Mouse (Mus musculus): ENCODE results near the gene Pitpnc1.

Pitpnc1 gene

DNA sequence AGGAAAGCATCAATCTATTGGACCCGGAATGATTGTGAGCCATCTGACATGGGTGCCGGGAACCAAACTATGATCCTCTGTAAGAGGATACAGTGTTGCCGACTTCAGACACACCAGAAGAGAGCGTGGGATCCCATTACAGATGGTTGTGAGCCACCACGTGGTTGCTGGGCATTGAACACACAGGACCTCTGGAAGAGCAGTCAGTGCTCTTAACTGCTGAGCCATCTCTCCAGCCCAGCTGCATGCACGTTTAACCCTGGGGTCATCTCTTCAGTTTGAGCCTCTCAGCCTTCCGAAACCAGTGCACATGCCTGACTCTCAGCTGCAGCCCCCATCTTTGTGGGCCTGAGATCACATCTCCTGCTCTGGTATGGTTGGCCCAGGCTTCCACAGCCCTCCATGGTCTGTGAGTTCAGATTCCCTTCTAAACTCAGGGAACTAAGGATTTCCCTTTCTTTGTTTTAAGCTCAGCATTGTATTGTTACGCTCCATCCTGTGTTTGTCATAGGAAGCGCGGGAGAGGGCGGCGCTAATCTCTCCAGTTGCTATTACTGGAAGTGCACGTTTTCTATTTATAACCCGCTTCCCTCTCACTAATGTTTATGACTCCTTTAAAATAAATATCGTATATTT, 135.5 kb downstream of the Pitpnc1 start:
- no peak for DNase-seq (ENCODE audit: extremely low spot score, low read depth, low spot score)

DNA sequence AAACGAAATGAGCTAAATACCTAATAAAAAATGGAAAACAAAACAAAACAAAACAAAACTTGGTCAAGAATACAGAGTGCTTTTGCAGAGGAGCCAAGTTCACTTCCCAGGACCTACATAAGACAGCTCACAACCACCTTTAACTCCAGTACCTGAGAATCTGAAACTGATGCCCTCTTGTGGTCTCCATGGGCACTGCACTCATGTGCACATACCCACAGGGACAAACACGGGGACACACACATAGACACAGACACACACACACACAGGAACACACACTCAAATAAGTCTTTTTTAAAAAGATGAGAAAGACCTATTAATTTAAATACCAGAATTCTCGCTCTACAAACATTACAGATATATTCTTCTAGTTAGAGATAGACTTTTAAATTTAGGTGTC, 137.6 kb downstream of the Pitpnc1 start:
- no peak for DNase-seq (ENCODE audit: extremely low spot score, low read depth, low spot score)

DNA sequence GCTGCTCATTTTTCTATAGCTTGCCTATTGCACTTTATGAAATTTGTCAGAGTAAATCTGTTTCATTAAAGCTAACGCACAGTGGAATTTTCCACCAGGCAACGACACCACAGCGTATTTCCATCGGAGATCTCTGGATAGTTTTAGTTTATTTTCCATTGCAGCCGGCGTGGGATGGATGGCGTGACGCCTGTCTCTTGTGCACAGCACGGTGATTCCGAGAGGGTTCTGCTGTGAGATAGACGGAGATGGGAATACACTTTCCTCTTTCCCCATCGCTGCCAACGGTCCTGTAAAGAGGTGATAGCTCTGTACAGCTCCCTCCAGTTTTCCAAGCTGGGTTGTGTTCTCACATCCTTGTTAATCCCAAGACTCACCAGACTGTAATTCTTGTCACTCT, 138.2 kb downstream of the Pitpnc1 start:
- DNase-seq (ENCODE audit: extremely low spot score, low read depth, low spot score), result no peak

DNA sequence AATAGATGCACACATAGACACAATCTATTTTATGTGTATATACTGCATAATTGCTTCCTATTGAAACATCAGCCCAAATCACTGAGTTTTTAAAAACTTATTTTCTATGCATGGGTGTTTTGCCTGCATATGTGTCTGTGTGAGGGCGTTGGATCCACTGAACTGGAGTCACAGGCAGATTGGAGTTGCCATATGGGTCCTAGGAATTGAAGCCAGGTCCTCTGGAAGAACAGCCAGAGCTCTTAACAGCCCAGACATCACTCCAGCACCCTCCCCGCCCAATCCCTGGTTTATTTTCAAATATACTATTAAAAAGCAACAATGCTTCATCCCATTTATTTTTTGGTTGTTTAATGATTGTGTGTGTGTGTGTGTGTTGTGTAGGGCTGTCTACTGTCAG, 139.1 kb downstream of the Pitpnc1 start:
- no peak for DNase-seq (ENCODE audit: extremely low spot score, low read depth, low spot score)

DNA sequence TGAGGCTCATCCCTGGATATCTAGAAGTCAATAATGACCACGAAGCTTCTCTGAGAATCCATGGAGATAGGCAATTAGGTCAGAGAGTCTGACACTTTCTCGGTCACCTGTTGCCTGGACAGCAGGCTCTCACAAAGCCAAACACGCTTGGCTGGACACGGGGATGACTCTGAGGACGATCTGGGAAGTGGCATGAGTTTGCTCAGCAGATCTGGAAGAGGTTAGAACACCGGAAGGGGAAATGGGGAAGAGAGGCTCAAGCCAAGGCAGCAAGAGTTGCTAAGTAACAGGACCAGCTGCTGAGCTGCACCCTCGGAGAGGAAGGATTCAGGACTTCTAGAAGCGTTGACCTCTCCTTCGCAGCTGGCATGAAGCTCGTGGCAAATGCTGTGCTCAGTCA, 143.2 kb downstream of the Pitpnc1 start:
- DNase-seq (ENCODE audit: extremely low spot score, low read depth, low spot score), result no peak

DNA sequence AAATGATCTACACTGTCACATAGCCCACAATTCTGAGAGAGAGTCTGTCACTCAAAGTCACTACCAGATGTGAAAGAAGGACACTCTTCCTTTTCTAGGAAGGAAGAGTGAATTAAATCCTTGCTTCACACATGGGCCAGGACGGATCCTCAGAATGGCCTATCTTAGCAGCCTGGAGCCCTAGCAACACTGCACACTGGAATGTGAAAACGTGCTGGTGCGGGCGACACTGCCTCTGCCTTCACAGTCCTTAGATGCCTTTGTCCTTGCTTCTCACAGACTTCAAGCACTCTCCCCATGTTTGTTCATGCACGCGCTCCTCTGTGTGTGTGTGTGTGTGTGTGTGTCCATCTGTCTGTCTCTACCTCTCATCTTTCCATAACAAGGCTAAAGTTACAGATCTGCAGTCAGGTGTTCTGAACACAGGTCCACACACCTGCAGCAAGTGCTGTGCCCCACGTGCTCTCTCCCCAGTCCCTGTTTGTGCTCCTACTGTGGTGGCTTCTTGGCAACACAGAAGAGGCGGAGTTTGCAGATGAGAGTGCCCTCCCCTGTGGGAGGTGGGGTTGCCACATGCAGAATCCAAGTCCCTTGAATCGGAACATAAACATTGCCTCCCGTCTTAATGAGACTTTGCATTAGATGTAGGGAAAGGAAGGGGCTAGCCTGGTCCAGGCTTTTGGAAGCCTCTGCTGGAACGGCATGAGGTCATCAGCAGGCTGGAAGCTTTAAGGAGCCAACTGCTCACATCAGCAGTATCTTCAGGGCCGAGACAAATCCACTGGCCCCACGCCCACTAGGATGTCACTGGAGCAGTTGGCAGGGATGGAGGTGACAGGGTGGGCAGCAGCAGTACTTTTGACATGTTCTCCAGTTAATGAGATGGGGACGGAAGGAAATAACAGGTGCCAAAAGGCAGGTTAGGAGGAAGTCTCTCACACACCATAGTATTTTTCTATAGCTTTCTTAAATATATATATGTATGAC, 144.5 kb downstream of the Pitpnc1 start:
- no peak for DNase-seq (ENCODE audit: extremely low spot score, low read depth, low spot score)

DNA sequence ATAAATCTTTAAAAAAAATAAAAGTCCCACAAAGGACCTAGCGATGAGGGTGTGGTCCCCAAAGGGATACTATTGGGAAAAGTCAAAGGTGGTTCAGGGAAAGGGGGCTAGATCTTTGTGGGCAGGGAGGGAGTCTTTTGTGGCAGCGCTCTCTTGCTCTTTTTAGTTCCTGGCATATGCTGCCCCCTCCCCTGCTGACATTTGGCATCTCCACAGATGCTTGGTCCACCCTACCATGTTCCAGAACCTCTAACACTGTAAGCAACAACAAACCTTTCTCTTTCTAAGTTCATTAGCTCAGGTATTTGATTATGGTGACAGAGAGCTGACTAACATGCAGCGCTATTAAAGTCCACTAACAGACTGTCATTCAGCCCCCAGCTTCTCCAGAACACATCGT, 145.3 kb downstream of the Pitpnc1 start:
- DNase-seq (ENCODE audit: extremely low spot score, low read depth, low spot score), result no peak

DNA sequence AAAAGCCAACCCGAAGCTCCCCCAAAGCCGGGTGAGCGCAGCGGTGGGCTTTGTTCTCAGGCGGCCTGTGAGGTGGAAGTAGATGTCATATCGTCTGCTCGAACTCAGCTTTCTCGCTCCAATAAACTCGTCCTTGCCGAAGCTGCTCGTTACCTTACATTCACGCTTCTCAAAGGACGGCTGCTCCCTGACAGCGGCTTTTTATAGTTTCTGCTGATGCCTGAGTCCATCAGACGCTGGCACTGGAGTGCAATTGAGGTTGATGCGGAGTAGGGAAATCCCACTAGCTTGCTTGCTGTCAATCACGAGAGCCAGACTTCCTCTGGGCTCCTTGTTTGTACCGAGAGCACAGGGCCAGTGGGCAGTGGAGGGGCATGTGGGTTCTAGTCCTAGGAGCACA, 147.3 kb downstream of the Pitpnc1 start:
- no peak for DNase-seq (ENCODE audit: extremely low spot score, low read depth, low spot score)

DNA sequence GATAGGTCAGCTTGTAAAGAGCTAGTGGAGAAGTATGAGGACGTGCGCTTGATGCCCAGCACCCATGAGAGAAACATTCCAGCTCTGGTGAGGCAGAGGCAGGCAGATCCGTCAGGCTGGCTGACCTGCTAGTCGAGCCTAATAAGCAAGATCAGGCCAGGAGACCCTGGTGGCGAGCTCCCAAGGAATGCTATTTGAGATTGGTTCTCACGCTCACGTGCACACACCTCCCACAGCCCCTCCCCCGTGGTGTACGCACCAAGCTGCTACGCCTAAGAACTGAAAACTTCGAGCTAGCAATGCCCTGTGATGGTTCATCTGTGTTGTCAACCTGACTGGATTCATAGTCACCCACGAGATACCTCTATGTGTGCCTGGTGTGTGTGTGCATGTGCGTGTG, 148.3 kb downstream of the Pitpnc1 start:
- DNase-seq (ENCODE audit: extremely low spot score, low read depth, low spot score), result no peak

DNA sequence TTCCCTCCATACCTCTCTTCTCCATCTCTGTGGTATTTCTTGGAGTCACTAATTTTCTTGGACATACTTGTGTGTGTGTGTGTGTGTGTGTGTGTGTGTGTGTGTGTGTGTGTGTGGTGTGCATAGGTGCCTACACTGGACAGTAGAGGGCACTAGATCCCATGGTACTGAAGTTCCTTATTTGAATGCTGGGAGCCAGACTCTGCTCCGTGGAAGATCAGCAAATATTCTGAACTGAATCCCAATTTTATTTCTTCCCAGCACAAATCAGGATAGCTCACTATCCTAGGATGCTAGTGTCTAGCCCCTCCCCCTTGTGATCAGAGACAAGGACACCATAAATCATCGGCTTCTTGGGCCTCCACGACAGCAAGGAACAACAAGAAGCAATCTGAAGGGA, 148.7 kb downstream of the Pitpnc1 start:
- DNase-seq (ENCODE audit: extremely low spot score, low read depth, low spot score), result no peak

DNA sequence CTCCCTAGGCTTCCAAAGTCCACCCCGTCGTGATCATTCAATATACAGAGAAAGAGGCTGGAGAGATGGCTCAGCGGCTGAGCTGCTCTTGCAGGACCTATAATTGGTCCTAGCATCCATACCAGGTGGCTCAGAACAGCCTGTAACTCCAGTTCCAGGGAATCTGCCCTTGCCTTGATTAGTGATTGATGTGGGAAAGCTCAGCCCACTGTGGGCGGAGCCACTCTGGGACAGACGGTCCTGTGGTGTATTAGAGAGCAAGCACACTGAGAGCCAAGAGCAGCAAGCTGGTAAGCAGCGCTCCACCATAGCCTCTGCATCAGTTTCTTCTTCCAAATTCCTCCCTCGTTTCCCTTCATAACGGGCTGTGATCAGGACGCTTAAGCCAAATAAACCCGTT, 150.6 kb downstream of the Pitpnc1 start:
- no peak for DNase-seq (ENCODE audit: extremely low spot score, low read depth, low spot score)

DNA sequence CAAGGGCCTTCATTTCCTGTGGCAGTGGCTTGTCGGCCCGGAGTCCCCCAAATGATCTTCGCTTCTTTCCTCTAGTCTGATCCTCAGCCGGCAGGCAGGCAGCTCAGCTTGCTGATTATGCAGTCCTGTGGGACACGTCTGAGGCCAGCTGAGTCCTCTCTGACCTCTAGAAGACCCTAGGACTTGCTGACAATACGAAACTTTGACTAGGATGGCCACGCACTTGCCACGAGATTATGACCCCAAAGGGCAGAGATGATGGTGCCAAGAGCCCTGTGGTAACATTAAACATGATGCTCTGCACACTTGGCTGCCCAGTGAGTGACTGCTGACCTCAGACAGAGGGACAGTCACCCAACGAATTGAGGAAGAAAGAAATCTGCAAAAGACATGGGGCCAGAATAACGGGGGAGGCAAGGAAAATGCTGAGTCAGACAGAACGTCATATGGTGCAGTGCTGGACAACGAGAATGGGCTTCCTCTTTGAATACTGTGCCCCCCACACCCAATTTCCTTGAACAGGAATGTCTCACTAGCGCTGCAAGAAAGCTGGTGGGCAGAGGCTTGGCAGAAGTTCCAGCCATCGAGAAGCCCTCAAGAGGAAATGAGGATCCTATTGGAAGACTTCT, 152.7 kb downstream of the Pitpnc1 start:
- DNase-seq (ENCODE audit: extremely low spot score, low read depth, low spot score), result no peak

DNA sequence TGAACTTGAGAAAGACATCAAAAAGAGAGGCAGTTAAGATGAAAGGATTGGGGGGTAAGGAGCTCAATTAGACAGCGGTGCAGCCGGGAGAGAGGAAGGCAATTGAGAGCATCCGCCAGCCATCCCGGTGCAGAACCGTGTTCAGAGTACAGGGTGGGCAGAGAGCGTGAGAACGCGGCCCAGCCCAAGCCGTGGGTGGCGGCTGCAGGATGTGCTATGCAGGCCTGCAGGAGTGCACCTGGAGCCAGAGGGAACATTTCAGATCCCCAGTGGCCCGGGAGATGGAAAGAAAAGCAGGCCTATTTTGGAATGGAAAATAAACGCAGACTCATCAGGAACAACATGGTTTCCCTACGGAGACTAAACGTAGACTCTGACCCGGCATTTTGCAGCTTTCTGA, 155.0 kb downstream of the Pitpnc1 start:
- DNase-seq (ENCODE audit: extremely low spot score, low read depth, low spot score), result no peak

DNA sequence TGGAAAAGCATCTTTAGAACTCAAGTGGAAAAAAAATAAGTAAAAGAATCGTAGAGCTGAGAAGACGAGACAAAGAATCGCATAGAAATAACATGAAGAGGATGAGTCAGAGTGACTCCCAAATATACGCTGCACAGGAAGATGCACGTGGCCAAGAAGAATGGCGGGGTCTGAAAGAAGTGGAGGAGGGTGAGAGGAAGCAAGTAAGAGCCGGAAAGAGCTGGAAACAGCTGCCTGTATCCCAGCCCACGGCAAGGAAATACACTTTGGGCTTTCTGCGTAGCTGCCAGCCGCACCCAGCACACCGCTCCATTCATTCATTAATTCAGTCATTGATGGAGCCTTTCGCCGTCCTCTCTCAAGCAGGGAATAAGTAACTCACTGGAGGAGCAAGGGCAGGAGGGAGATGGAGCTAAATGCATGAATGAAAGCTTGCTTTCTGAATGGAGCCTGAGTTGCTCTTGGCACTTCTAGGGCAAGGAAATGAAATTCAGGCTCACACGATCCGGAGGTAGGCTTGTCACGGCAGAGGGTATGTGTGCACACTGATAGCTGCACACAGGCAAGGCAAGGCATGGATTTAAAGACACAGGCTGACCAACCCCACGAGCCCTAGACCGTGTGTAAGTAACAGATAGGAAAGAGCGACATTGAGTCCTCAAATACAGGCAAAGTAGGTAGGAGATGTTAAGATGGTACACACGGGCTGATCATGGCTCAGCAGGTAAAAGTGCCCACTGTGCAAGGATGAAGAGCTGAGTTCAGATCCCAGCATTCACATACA, 160.0 kb downstream of the Pitpnc1 start:
- DNase-seq (ENCODE audit: extremely low spot score, low read depth, low spot score), result no peak

DNA sequence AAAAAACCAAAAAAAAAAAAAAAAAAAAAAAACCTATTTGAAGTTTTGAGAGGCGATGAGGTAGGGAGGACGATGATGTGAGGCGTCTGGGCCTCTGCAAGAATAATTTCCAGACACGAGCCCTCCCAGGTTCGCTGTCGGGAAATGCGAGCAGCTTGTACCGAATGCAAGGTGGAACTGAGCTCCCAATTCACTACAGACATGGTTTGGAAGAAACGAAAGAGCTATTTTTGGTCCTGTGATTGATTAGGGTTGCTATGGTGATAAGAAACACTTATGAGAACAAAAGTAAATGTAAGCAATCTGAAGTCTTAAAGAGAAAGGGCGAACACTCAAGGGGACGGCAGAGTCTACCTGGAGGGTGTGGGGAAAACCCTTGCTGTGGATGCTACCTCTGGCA, 164.3 kb downstream of the Pitpnc1 start:
- DNase-seq (ENCODE audit: extremely low spot score, low read depth, low spot score), result no peak

DNA sequence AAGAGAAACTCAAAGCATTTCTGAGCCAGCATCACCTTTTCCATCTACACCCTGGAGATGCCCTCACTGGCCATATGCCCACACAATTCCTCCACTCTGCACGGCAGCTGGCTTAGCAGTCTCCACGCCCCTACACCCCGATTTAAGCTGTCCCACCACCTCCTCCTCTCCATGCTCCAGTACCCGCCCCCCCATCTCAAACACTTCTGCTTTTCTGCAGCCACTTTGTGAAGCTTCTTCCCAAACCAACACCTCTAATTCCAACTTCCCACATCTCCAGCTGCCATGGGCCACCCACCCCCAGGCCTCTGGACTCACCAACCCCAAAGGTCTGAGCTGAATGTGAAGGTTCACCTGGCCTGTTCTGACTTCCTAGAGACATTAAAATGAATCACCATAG, 168.4 kb downstream of the Pitpnc1 start:
- no peak for DNase-seq (ENCODE audit: extremely low spot score, low read depth, low spot score)

DNA sequence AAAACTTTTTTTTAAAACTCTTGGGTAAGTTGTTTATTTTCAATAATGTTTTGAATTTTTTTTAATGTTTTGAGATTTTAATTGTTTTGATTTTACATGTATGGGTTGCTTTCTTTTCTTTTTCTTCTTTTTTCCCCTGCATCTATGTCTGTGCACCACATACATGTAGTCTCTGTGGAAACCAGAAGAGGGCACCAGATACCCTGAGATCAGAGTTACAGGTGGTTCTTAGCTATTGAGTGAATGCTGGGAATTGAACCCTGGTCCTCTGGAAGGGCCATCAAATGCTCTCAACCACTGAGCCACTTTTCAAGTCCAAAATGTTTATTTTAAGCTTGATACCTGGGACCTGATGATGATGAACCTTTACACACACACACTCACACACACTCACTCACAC, 170.3 kb downstream of the Pitpnc1 start:
- no peak for DNase-seq (ENCODE audit: extremely low spot score, low read depth, low spot score)

DNA sequence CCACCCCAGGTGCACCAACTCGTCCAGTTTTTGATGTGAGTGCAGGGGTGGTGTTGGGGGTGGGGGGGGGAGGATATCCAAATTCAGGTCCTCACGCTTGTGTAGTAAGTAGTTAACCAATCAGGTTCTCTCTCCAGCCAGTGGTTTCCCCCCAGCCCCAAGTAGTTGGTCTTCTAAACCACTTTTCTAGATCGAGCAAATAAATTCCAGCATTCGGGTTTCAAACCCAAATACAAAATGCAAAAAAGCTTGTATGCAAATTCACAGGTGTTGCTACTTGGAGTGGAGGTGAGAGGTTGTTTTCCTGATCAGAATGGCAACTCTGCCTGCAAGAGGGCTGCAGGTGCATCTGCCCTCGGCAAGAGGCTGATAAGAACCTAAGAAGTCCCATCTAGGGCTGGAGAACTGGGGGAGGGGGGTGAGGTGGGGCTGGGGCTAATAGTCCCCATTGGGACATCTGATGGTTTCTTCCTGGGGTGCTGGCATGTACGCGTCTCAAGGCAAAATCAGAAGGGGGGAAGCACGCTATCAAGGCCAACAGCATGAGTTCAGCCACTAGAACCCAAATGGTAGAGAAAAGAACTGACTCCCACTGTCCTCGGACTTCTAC, 170.9 kb downstream of the Pitpnc1 start:
- no peak for DNase-seq (ENCODE audit: extremely low spot score, low read depth, low spot score)

DNA sequence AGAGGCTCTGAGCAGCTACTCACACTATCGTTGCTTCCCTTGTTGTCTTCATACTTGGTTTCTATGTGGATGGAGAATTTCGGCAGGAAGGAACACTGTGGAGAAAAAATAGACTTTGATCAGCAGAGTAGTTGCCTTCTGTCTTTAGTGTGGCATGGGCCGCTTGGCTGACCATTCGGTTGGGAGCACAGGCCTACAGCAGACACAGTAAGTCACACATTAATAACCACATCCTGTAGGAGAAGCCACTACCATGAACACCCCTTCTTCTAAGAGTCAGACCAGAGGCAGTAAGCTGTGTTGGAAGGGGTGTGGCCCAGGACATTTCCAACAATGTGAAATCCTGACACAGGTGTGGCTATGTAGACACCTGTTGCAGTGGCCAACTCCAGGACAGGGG, 174.3 kb downstream of the Pitpnc1 start:
- DNase-seq (ENCODE audit: extremely low spot score, low read depth, low spot score), result no peak

DNA sequence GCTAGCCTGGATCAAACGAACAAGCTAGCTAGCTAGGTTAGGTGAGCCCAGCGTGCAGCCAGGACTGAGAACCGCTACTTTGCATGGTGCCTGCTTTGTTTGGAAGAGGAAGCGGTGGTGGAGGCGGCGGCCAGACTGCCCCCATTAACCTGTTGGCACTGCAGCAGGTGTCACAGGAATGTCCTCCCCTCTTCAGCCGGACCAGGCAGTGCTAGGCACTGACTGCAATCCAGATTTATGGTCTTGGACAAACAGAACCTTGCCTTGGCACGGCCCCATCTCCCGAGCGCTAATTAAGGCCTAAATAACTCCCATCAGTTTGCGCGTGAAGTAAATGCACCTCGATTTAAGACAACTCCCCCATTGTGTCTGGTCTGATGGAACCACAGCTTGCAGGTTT, 178.5 kb downstream of the Pitpnc1 start:
- no peak for DNase-seq (ENCODE audit: extremely low spot score, low read depth, low spot score)

DNA sequence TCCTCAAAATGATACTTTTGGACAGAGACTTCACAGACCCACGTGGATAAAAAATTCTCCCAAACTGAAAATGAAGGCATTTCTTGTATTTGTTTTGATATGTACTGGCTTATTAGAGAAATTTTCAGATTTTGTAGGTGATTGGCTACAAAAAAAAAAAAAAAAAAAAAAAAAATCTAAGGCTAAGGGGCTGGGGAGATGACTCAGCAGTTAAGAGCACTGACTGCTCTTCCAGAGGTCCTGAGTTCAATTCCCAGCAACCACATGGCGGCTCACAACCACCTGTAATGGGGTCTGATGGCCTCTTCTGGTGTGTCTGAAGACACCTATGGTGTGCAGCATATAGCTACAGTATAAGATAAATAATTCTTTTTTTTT, 182.3 kb downstream of the Pitpnc1 start:
- no peak for DNase-seq (ENCODE audit: extremely low spot score, low read depth, low spot score)

Measured in hindlimb bud, embryonic 11.5 days (tissue).